In genomic region chr3:135817124-135817523, GRCm38 (mm10) we compare ENCODE assay signal across 22 mouse cellular contexts. TPM values are rescaled to one million over a fixed set of nuclear protein-coding genes. Genes with fewer than 3 reads are reported as not detected.
"Had no signal": no experiment of that assay in that cellular context is flagged by ENCODE, and none has a peak within 500 bp of the region (broad histone marks: within the 10 kb centered on the region; RNA-seq: fewer than 3 reads in every experiment).

No protein-coding gene starts in this region.

- H3K4me3 ChIP-seq: liver, embryonic 13.5 days; liver, embryonic 15.5 days; lung, embryonic 15.5 days; megakaryocyte, embryonic 14.5 days; midbrain, embryonic 13.5 days; midbrain, embryonic 15.5 days; neural tube, embryonic 13.5 days; neural tube, embryonic 15.5 days; stomach, embryonic 15.5 days had no signal

- H3K9me3 ChIP-seq: liver, embryonic 13.5 days; liver, embryonic 15.5 days; lung, embryonic 15.5 days; midbrain, embryonic 13.5 days; midbrain, embryonic 15.5 days; neural tube, embryonic 13.5 days; neural tube, embryonic 15.5 days; stomach, embryonic 15.5 days had no signal

- ATAC-seq: liver, postnatal 0 days; lung, postnatal 0 days; midbrain, embryonic 13.5 days; midbrain, embryonic 15.5 days had no signal

- H3K36me3 ChIP-seq: liver, embryonic 13.5 days; liver, embryonic 15.5 days; lung, embryonic 15.5 days; midbrain, embryonic 13.5 days; midbrain, embryonic 15.5 days; neural tube, embryonic 13.5 days; neural tube, embryonic 15.5 days; stomach, embryonic 15.5 days had no signal

- DNase-seq: liver, embryonic 13.5 days; liver, postnatal 0 days; lung, adult 2 months; lung, postnatal 14 days; lung, postnatal 36 days; retina, postnatal 1 day; right cerebral cortex, postnatal 14 days; thymus, adult 2 months; thymus, postnatal 25 days; thymus, postnatal 4 days had no signal

- H3K27me3 ChIP-seq: liver, embryonic 13.5 days; liver, embryonic 15.5 days; lung, embryonic 15.5 days; midbrain, embryonic 13.5 days; midbrain, embryonic 15.5 days; neural tube, embryonic 13.5 days; neural tube, embryonic 15.5 days; stomach, embryonic 15.5 days had no signal

- H3K9ac ChIP-seq: liver, embryonic 13.5 days; liver, embryonic 15.5 days; liver, postnatal 0 days; lung, embryonic 15.5 days; midbrain, embryonic 13.5 days; midbrain, embryonic 15.5 days; neural tube, embryonic 13.5 days; neural tube, embryonic 15.5 days; stomach, embryonic 15.5 days had no signal

- H3K27ac ChIP-seq: liver, embryonic 13.5 days; liver, embryonic 15.5 days; lung, embryonic 15.5 days; macrophage; midbrain, embryonic 13.5 days; midbrain, embryonic 15.5 days; neural tube, embryonic 13.5 days; neural tube, embryonic 15.5 days; stomach, embryonic 15.5 days; stomach, postnatal 0 days had no signal

- H3K4me1 ChIP-seq: liver, embryonic 15.5 days; lung, embryonic 15.5 days; megakaryocyte, embryonic 14.5 days; midbrain, embryonic 13.5 days; midbrain, embryonic 15.5 days; neural tube, embryonic 13.5 days; neural tube, embryonic 15.5 days; stomach, embryonic 15.5 days had no signal

RNA-seq across cellular contexts. Expression of gene Slc39a8, which starts 8.0 kb away (rescaled TPM):
- total RNA-seq: monocyte, adult 5-6 weeks had no signal
